Mouse (Mus musculus) induced T-regulatory cell, adult 2 months (primary cell): ENCODE measurements around the gene Asic3.
"Not testable (repeated sequence)": the region's sequence is repeated elsewhere in the genome, so short reads cannot be mapped to it uniquely, and the experiment has no call there.

Source experiments
- DNase-seq: peaks from one replicate; pipeline ENCODE4 v3.0.0-alpha.2; 2012; ENCODE audit warnings: low read depth

Asic3 gene

GRCm38 (mm10) chr5:24388246-24388915 is 24.8 kb upstream of the Asic3 start:
- peak; percentile 25 for DNase-seq

- peak; percentile 83 for DNase-seq
Observed at GRCm38 (mm10) chr5:24389011-24389657, 24.1 kb upstream of the Asic3 start.

DNA sequence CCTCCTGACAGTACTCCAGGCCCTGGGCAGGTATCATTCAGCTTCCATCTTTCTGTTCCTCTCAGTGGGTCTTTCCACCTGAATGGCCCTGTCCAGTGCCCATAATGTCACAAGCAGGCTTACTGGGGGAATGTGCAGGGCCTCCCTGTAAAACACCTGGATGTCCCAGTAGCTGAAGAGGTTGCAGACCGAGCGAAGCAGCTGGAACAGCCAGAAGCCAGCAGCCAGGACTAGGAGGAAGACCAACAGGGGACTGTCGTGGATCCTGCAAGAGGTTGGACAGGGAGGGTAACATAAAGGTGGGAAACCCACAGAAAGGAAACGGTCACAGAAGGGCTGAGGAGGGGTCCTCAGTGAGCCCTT is 23.6 kb upstream of the Asic3 start:
- no peak for DNase-seq

DNA sequence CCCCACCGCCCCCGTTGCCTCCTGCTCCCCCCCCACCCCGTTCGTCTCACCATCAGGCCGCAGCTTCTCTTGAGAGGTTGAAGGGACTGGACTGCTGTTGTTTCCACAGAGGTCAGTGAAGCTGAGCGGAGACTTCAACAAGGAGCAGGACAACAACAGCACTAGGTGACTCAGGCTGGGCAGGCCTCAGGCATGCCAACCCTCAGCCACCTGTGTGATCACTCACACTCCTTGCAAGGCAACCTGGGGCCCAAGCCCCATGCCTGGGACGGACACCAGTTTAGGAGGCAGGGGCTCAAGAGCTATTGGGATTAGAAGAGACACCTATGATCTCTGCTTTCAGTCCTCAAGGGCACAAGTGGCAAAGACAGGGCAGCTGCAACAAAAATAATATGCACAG is 21.3 kb upstream of the Asic3 start, which contains the start of gene Atg9b:
Gene Atg9b, minus strand, starts transcription at position 280 of the 400 bp plus-strand sequence.
- no peak for DNase-seq

GRCm38 (mm10) chr5:24392724-24393123 is 20.5 kb upstream of the Asic3 start:
- DNase-seq, result no peak

DNA sequence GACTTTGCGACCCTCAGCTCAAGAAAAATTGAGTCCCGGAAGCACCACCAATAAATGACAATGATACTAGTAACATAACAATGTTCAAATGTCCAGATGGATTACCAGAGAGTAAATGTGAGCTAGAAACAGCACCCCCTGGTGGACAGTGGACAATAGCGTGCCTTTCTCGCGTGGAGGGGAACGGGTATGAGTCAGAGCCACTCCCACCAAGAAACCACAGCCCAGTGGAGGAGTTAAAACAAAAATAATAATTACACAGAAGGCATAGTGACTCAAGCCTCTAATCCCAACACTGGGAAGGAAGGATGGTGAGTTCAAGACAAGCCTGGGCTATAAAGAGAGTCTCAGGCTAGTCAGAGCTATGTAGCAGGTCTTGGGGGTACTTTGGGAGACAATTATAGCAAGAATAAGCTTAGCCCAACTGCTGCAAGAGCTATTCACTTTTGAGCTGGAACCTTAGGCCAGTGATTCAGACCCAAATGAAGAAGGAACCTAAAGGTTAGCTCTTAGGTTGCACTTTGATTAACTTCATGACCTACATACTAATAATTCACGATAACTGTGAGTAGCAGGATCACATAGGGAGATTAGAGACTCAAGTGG is 19.7 kb upstream of the Asic3 start, which contains the start of gene Abcb8:
Gene Abcb8, plus strand, starts transcription at position 272 of the 606 bp plus-strand sequence.
- peak; percentile 98 for DNase-seq

GRCm38 (mm10) chr5:24394165-24394894 is 18.9 kb upstream of the Asic3 start:
- DNase-seq, result peak; percentile 97

GRCm38 (mm10) chr5:24396254-24396653 is 16.9 kb upstream of the Asic3 start:
- not testable (repeated sequence) for DNase-seq

GRCm38 (mm10) chr5:24399686-24400085 is 13.5 kb upstream of the Asic3 start:
- no peak for DNase-seq

GRCm38 (mm10) chr5:24400362-24400761 is 12.8 kb upstream of the Asic3 start:
- DNase-seq, result no peak

DNA sequence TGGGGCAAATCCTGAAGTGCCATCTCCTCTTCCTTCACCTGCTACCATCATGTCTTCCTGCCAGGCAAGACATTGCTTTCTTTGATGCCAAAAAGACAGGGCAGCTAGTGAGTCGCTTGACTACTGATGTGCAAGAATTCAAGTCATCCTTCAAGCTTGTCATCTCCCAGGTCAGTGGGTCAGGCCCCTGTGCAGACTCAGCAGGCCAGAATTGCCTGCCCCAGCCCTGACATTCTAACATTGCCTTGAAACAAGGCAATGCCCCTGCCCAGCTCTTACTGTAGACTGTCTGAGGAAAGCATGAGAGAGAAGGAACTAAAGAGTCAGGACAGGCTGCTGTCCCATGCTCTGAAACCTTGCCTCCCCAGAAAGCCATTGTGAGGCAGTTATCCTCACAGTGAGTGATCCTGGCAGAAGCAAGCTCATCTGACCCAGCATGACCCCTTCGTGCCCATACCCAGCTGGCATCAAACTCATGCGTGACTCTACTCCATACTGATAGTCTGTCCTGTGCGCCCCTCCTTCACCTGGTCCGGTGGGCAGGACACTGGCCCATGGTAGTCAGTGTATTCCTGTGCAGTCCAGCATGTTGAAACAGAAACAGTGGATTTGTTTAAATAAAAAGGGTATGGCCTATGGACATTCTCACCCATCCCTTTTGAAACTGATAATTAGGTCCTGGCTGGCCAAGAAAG is 12.1 kb upstream of the Asic3 start:
- no peak for DNase-seq

- DNase-seq, result no peak
Observed at GRCm38 (mm10) chr5:24401969-24402368, 11.2 kb upstream of the Asic3 start.

DNA sequence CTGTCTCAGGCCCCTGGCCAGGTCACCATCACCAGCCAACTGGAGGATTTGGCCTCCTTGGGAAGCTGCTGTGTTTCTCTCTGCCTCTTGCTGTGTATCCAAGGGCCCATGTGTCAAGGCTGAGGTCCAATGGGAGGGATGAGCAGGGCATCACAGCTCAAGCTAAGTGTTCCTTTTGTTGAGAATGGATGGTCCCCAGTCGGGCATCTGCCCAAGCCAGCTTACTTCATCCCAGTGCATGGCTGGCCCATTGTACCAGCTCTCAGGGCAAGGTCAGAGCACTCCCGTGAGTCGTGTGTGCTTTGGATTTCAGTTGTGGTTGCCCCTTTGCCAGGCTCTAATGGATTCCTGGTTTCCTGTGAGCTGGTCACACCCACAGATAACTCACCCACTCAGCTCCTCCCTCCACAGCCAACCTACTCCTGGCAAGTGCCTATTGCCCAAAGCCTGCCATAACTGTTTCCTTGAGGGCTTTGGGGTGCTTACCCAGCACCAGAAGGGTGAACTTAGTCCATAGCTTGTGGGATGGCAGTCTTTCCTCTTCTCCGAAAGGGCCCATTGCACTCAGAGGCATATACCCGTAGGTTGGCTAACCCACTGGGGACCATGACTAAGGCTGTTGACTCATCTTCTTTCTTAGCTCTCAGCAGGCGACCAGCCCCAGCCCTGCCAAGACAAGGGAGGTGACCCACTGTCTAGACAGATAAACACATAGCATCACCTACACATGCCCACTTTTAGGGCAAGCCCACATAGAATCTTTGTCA is 8.4 kb upstream of the Asic3 start:
- DNase-seq, result no peak

DNA sequence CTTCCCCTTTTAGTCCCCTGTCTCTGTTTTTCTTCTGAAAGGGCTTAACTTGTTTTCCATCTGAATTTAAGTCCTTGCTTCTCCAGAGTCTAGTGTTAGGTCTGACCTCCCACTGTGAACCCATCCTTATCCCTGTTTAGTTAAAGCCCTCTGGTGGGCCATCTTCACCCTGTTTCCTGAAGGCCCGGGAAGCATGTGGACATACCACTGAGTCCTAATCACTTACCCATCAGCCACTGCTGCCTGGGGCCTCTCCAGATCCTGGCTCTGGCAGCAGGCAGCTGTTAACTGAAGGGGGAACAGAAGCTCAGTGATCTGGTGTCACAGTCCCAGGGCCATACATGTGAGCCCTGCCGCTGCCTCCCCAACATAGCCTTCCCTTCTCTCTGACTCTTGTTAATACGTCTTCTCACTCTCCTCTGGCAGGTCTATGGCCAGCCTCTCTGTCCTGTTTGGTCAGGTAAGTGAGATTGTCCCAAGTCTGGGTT is 7.8 kb upstream of the Asic3 start:
- DNase-seq, result no peak

- no peak for DNase-seq
Observed at GRCm38 (mm10) chr5:24408651-24409050, 4.5 kb upstream of the Asic3 start.

DNA sequence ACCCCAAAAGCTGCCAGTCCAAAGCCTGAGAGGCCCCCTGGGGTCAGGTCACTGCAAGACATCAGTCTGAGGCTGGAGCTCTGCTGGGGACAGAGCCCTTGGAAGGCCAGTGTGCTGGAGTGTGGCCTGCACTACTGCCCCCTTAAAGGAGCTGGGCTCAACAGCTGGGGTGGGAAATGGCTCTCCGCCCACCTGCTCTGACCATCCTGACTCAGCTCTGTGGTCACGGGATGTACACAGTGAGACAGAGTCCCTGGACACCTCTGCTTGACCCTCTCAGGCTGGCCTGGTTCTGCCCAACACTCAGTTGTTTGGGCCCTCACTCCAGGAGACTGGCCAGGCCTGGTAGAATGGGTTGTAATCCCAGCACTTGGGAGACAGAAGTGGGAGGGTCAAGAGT is 3.7 kb upstream of the Asic3 start:
- DNase-seq, result no peak

DNA sequence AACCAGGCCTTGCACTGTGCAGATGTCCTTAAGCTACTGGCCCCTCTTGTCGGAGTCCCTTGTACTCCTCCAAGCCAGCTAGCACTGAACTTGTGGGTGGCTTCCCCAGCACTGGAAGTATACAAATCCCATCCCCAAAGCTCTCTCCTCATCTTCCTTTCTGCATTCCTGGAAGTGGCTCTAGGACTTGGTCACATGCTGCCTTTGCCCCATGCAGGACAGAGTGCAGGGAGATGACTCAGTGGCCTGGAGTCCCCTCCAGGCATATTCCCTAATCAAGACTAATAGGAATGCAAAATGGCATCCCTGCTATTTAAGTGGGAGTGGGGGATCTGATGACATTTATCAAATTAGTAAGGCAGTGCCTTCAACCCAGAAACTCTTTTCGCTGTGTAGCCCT is 1.1 kb upstream of the Asic3 start:
- DNase-seq, result no peak

DNA sequence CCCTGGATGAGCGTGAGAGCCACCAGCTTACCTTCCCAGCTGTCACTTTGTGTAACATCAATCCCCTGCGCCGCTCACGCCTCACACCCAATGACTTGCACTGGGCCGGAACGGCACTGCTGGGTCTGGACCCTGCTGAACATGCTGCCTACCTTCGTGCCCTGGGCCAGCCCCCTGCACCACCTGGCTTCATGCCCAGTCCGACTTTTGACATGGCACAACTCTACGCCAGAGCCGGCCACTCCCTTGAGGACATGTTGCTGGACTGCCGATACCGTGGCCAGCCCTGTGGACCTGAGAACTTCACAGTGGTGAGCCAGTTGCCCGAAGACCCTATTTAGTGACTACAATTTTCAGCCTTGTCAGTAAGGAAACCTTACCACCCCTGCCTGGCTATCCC is 746 bp downstream of the Asic3 start:
- DNase-seq, result no peak

DNA sequence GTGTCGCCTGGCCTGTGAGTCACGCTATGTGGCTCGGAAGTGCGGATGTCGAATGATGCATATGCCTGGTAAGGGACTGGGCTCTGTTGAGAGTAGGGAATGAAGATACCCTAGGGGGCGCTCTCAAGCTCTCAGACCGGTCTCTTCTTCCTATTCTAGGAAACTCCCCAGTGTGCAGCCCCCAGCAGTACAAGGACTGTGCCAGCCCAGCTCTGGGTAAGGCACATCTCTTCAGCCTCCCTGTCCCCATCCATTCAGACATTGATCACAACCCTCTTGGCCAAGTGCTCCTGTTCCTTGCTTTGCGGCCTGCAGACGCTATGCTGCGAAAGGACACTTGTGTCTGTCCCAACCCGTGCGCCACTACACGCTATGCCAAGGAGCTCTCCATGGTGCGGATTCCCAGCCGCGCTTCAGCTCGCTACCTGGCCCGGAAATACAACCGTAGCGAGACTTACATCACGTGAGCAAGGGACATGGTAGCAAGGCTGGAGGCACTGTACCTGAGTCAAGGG is 3.1 kb downstream of the Asic3 start:
- peak; percentile 83 for DNase-seq

DNA sequence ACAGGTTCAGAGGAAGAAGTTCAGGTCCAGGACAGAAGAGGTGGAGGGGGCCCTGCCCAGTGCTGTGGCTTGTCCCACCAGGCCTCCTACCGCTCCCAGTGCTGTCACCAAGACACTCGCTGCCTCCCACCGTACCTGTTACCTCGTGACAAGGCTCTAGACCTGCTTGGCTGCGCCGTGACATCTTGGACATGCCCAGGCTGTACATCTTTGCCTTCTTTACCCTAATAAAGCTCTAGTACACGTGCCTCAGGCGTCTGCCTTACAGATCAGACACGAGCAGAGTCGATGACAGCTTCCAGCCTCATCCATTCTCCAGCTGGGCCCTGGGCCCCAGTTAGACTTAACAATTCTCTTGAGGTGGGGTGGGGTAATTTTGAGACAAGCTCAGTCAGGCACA is 4.4 kb downstream of the Asic3 start:
- no peak for DNase-seq

GRCm38 (mm10) chr5:24420381-24420780 is 7.2 kb downstream of the Asic3 start:
- DNase-seq, result no peak
